Comparison of ENCODE assay signal across 8 mouse cellular contexts in genomic region chr14:12561730-12562129, GRCm38 (mm10).
DNase-seq lines count a peak whose midpoint lies in the region; ATAC-seq and TF ChIP-seq lines count a peak whose summit lies in the region.
"Not testable (repeated sequence)": the region's sequence is repeated elsewhere in the genome, so short reads cannot be mapped to it uniquely, and the experiment has no call there.

No protein-coding gene starts in this region.

- TF ChIP-seq CTCF in cerebellum, adult 2 months (IDR thresholded peaks at IDR 0.05; ENCODE audit: borderline replicate concordance, insufficient read depth, low read depth, low read length); gastrocnemius, adult 2 months (IDR thresholded peaks at IDR 0.05): not testable (repeated sequence)

- peak; percentile 77 for ATAC-seq in cerebellum, adult (ENCODE audit: insufficient number of reproducible peaks, low FRiP score, low TSS enrichment)

- intact Hi-C loops in gastrocnemius, adult 2 months (cut with DNase I); left cerebral cortex, postnatal 4 days (cut with DNase I): not testable (repeated sequence)

- DNase-seq in cerebellum, adult 11-12 months, result peak; percentile 57
- peak; percentile 57 to 72 for DNase-seq in cerebellum, adult 2 months
- DNase-seq in cerebellum, adult 9-10 months, result peak; percentile 63
- DNase-seq in cerebellum, postnatal 10 days, result peak; percentile 68 to 78
- peak; percentile 59 to 60 for DNase-seq in cerebellum, postnatal 25 days
- DNase-seq in gastrocnemius, adult 2 months, result peak; percentile 27
- peak; percentile 9 for DNase-seq in left cerebral cortex, postnatal 4 days

- H3K27ac ChIP-seq in cerebellum, adult 2 months (ENCODE audit: insufficient read depth, low read length); gastrocnemius, adult 2 months: not testable (repeated sequence)

- TF ChIP-seq POLR2A in cerebellum, adult 2 months (IDR thresholded peaks at IDR 0.05; ENCODE audit: borderline replicate concordance, insufficient read depth, low read length), result not testable (repeated sequence)

- not testable (repeated sequence) for H3K4me3 ChIP-seq in cerebellum, adult 2 months (replicated peaks; ENCODE audit: insufficient read depth, low read depth, low read length); gastrocnemius, adult 2 months

- not testable (repeated sequence) for H3K27me3 ChIP-seq in cerebellum, adult 2 months (ENCODE audit: control insufficient read depth, insufficient read depth, low read length)

- peaks cover 16% of the 10 kb centered on the region; the same call in 1 of the 2 replicates for H3K4me1 ChIP-seq in cerebellum, adult 2 months (ENCODE audit: control insufficient read depth, insufficient read depth, low read length)

Comparison
In these comparisons a context has a peak if more than half of its experiments do, and no peak if none do; other contexts are left out.
1. DNase-seq: peak in every context shown above with its lines; median percentile 73 in cerebellum, postnatal 10 days; 64 in cerebellum, adult 2 months; 63 in cerebellum, adult 9-10 months; 60 in cerebellum, postnatal 25 days; 57 in cerebellum, adult 11-12 months; 27 in gastrocnemius, adult 2 months; 9 in left cerebral cortex, postnatal 4 days.